Mouse (Mus musculus): ENCODE measurements around the gene Epb41.

Gene Epb41

DNA sequence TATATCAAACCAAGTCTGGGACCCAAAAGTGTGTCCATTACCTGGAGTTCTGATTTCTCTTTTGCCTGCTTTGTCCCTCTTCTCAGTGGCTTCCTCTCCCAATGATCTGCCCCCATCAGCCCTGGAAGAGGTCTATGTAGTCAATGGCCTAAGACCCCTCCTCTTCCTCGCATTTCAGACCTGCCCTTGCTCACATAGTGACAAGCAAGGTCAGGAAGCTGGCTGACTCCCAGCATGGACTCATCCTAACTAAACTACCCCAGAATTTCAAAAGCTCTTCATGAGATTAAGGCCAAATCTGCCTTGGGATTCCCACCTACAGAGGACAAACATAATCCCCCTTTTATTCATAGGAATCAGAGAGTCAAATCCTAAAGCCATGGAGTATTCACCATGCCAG, 675 bp upstream of the Epb41 start:
- in situ Hi-C loops (cut with MseI, MboI): loop anchor here in 1 of 2 experiments (5.0 kb wide), 1 partner anchor 33 kb away; no protein-coding TSS in a partner anchor

DNA sequence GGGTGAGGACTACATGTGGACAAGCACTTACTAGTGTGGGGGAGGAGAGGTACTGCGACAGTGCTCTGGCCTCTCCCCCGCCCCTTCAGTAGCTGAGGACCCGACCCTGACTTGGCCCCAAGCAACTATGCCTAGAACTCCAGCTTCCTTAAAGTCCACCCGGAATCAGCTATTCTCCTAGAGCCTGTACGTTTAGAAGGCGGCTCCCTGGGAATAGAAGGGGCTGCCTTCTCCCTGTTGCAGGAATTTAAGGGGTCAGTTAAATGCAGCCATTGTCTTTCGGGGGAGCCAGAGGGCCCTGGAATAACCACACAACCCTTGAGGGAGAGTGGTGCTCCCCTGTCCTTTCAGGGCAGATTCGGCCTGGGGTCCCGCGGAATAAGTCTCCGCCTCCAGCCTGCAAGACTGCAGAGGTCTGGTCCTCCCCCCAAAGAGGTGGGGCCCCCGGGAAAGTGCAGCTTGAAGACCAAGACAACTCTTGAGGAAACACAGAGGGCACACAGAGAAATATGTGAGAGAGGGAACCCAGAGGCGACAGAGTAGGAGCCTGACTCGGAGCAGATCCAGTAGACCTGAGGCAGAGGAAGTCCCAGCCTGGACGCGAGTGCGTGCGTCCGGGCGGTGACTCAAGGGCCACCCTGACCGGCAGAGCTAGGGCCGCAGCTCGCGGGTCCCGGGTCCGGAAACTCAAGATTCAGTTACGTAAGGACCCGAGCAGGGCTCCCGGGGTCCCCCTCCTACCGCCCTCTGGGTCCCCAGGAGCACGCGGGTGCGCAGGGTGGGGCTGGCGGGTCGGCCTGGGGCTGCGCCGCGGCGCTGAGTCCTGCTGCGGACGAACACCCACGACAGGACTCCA, 816 bp downstream of the Epb41 start, which contains the start of gene Gm10300:
Gm10300 (plus strand) TSS at position 621 of the 856 bp plus-strand sequence.
- in situ Hi-C loops (cut with MseI, MboI): no loop called here

DNA sequence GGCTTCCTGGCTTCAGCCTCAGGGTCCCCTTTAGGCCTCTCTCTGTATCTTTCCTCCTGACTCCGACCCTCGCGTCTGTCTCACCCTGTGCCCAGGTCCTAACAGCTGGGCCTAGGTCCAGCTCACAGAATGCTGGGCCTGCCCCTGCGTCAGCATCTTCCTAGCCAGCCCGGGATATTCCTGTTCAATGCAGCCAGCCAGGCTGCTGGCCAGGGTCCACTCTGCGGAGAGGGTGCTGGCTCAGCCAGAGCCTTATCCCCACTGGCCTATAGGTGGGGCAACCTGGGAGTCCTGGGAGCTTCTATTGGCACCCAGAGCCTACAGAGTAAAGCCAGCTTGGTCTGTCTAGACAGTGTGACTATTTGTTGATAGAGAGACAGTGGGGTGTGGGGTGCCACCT, 2.2 kb downstream of the Epb41 start:
- in situ Hi-C loops (cut with MseI, MboI): no loop called here

DNA sequence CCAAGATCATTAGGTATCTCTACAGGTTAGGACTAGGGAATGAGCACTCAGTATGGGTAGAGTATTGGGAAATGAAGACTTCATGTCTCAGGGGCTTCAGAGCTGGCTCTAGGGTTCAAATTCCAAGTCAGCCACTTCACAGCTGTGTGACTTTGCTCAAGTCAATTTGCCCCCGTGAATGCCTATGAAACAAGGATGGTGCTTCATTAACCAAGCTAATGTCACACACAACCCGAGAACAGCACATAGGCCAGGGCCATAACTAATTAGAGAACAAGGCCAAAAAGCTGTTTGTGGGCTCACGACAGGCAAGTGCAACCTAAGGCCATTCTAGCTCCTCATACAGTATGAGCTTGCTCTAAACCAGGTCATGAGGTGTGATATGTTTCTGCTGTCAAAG, 3.0 kb downstream of the Epb41 start:
- in situ Hi-C loops (cut with MseI, MboI): no loop called here

DNA sequence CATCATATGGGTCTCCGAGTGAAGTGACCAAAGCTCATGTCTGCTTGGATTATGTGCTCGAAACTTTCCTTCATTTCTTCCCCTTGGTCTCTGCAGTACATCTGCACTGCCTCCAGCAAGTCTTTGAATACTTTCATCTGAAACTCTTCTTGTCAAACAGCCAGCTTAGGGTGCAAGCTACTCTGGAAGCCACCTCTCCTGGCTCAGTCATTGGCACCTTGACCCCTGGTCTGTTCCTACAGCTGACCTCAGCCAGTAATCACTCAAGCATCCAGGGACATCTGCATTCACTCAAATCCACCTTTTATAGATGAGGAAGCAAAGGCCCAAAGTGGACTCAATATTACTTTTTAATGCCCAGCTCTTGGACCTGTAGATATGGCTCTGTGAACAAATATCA, 3.4 kb downstream of the Epb41 start:
- in situ Hi-C loops (cut with MseI, MboI): no loop called here

DNA sequence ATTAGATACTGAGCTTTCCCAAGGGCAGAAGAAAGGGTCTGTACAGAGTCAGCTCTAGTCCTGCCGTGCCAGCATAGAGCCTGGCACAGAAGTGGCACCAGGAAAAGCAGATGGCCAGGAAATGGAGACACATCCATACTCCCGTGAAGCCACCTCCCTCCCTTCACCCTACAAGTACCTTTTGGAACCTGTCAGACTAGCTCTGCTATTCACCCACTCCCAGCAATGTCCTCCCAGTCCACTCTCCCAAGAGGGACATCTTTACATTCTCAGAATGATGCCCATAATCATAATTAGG, 7.2 kb downstream of the Epb41 start:
- in situ Hi-C loops (cut with MseI, MboI): no loop called here

DNA sequence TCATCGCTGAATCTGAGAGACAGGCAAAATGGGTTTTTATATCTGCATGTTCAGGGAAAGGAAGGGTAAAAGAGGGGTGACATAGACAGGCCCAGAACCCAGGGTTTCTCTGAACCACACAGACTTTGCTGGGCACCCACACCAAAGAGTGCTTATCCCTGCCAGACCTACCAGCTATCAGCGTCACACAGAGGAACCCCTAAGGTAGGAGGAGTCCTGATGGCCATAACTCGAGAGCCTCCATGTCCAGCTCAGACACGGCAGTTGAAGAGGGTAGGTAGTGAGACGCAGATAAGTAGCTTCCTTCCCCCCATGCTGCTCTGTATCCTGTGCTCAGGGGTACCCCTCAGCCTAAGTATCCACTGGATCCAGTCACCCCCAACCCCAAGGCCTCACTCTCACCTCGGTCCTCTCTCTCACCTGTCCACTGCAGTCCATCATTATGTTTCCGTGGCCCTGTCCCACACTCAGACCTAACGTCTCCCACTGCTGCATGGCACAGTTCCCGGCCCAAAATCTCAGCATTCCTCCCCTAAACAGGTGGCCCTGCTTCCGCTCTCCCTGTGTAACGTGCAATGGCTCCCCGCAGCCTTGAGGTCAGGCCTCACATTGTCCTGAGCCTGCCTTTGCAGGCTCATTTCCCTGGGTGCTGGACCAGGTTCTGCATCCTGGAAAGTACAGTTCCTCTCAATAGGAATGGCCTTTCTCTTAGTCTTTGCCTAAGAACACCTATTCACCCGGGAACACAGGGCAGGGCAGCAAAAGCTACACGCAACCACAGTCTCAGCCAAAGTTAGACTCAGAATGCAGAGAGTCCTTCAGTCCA, 7.8 kb downstream of the Epb41 start:
- in situ Hi-C loops (cut with MseI, MboI): no loop called here

DNA sequence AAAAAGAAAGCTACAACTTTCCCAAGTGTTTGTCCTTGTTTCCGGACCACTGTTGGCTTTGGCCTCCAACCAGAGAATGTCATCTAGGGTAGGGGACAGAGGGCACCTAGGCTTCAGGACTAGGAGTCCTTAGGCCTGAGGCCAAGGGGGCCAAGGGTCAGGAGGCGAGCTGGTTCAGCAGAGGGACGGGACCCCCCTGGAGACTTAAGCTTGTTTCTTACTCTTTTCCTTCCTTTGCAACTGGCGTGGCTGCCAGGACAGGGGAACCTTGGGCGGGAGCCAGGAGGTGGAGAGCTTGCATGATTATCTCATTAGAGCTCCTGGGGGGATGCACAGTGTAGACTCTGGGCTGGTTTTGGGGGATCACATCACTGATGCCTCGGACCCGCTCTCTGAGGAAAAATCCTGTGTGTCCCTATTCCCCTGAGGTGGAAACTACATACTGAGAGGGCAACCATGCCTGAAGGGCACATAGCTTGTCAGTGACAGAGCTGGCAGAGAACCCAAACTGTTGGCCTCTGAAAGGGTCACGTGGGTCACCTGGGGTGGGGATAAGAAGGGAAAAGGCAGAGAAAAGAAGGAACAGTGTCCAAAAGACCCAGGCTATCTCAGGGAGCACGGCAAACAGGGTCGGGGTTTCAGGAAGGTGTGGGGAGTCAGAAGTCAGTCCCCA, 8.9 kb downstream of the Epb41 start:
- in situ Hi-C loops (cut with MseI, MboI): no loop called here

DNA sequence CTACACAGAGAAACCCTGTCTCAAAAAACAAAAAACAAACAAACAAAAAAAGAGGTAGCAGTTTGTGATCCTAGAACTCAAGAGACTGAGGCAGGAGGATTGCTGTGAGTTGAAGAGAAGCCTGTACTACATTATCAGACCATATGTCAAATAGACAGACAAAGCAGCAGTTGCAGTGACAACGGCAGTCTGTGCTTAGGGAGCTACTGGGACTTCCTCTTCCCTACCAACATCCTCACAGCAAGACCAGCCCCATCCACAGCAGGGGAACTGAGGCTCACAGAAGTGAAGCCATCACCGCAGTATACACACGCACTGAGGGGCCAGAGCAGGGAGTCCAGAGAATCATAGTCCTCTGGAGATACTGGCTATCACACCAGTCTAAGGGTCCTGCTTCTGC, 9.5 kb downstream of the Epb41 start:
- in situ Hi-C loops (cut with MseI, MboI): no loop called here

DNA sequence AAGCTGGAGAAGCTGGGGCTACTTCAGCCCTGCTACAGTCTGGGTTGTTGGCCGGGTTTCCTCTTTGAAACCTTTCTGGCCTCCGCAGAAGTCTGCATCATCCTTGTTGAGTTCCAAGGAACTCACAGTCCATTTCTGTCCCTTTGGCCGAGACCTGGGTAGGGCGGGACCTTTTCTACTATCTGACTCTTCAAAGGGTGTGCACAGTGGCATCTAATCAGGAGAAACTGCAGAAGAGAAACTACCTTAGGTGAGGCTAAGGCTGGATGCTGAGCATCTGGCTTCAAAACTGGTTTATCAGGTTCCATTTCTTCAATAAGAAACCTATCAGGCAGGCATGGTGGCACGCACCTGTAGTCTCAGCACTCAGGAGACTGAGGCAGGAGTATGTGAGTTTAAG, 10.6 kb downstream of the Epb41 start:
- in situ Hi-C loops (cut with MseI, MboI): no loop called here

DNA sequence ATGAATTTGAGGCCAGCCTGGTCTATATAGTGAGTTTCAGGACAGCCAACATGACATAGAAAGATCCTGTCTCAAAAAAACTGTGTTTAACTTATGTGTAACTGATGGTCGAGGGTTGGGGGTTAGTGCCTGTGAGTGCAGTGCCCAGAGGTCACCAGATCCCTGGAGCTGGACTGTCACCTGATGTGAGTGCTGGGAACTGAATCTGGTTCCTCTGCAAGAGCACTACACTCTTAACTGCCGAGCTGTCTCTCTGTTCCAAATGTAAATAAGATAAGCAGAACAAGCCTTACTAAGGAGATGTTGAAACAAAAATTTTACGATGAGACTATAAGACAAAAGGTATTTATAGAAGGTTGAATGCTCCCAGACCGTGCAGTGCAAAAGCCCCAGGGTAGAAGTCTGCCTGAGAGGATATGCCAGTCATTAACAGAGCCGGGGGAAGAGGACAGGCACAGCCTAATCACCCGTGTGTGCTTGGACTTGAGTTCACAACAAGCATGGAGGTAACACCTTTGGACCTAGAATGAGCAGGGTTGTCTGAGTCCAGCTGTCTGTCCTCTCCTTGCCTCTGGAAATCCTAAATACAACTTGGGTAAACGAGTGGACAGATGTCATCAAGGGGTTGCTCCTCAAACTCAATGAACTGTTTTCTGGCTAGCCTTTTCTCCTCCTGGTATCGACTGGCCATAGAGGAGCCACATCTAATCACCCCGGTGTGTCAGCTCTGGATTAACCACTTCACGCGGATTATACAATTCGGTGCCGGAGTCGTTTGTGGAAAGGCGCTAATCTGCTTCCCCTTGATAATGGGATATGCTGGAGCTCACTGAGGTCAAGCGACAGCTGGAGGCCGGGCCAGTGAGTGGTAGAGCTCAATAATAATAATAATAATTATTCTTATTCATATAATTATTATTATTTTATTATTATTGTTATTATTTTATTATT, 11.9 kb downstream of the Epb41 start:
- in situ Hi-C loops (cut with MseI, MboI): no loop called here

DNA sequence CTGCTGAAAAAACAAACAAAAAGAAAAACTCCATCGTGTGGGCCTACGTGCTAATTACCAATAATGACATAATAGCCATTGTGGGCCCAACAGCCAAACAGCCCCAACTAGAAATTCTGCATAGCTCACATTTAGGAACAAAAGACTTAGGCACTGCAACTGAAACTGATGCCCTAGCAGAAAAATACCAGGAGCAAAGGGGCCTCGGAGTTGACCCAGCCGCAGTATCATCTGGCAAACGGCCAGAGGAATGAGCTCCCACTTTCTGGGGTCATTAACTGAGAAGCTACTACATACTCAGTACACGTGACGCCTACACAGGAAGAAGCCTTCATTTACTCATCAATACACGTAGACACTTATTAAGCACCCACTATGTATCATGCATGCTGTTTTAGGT, 12.8 kb downstream of the Epb41 start:
- in situ Hi-C loops (cut with MseI, MboI): no loop called here

DNA sequence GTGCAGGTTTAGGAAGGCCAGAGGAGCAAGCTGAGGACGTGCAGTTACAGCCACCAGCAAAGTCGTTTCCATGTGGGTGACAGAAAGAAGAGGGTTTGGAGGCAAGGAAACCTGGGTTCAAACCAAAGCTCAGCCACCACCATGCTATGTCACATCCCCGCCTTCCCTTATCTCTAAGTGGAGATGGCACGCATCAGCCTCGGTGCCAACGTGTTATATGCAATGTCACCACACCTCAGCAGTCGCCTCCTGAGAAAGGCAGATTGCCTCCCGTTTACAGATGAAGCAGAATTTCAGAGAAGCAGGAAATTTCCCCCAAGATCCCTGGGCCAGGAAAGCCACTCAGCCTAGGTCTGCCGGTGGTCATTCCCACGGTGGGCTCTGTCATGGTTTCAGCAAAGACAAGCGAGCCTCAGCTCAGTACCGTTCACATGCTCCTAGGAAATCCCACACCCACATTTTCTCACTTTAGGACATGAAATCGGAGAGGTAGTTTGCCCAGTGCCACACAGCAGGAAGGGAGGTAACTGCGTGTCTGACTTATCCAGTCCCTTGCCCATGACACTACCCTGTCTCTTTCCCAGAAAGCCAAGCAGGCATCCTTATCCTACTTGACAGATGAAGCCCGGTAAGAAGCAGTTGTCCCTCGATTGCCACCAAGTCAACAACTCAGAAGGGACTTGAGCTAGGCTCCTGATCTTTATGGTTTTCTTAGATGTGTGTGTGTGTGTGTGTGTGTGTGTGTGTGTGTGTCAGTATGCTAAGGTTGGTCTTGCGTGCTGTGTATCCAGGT, 14.9 kb downstream of the Epb41 start:
- in situ Hi-C loops (cut with MseI, MboI): no loop called here

DNA sequence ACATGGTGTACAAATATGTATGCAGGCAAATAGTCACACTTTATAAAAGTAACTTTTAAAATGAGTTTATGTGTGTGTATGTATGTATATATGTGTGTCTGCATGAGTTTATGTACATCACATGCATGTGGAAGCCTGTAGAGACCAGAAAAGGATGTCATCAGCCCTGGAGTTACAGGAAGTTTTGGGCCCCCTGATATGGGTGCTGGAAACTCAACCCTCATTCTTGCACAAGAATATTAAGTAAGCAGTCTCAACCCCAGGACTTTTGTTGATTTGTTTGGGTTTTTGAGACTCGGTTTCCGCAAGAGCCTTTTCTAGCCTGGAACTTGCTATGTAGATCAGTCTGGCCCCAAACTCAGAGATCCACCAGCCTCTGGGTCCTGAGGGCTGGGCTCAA, 15.6 kb downstream of the Epb41 start:
- in situ Hi-C loops (cut with MseI, MboI): no loop called here

DNA sequence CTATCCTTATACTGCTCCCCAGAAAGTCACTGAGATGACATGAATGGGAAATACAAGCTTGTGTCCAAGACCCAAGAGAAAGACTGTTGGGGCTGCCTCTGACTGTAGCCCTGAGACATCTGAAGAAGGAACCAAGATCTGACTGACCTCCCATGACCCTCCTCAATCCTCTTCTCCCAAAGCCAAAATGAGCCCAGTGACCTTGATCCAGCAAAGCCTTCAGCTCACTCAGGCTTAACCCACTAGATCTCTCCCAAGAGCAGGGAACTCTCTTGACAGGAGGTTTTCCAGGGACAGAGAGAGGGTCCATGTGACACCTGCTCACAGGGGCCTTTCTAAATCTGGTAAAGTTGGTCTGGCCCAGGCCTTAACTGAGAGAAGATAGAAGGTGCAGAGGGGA, 17.8 kb downstream of the Epb41 start:
- in situ Hi-C loops (cut with MseI, MboI): no loop called here

DNA sequence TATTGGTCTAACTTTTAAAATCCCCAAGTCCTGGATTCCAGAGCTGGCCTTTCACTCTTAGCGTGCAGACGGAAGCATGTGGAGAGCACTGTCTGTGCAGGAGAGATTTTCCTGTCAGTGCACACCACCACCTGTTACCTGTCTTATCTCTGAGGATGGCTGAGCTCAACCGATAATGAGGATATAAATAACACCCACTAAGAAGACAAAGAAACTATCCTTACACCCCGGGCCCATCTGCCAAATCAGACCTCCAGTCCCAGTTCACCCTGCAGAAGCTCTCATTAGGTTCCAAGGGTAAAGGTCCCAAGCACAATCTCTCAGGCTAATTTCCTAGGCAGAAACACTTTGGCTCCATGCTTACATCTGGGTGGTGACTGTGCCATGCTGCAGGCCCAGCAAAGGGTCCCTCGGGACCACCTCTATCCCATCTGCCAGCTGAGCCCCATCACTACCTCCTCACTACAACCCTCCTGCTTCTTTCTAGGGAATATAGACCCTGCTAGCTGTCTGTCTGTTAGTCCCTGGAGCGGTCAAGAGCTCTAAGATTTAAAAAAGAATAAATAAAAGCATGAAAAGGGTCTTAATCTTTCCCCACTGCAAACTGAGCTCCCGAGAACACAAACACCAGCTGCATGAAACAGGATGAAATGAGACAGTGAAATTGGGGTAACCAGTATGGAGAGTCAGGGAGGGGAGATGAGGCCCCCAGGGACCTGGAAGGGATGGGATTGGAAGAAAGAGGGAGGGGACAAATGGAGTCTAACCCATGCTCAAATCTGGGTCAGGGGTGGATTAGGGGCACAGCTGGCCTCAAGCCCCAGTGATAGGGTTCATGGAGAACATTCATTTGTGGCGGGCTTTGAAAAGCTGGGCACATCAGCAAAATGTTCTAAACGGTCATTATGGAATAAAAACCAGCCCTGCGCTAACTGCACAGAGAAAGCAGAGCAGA, 23.5 kb downstream of the Epb41 start:
- in situ Hi-C loops (cut with MseI, MboI): no loop called here

DNA sequence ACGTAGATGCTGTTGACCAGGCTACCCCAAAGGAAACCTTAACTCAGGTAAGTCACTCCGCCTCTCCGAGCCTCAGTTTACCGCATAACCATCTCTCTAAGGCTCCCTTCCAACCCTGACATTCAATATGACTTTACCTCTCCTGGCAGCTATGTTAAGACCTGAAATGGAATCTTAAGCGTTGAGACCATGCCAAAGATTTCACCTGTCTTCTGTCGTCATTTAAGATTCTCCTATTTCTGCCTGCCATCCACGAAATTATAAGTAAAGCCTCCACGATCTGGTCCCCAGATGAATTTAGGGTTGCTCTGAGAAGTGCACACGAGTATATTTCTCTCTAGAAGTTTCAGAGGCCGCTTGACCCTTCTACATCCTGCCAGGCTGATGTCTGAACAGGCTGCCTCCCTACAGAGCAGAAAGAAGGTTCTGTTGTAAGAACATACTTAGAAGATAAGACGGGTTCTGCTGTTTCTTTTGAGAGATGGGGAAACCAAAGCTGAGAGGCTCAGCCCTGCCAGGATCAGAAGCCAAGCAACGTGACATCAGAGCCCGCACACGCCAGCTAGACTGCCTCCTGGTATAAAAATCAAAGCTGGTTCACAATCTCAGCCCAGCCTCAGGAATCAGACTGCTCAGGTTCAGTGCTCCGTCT, 25.4 kb downstream of the Epb41 start:
- in situ Hi-C loops (cut with MseI, MboI): no loop called here

DNA sequence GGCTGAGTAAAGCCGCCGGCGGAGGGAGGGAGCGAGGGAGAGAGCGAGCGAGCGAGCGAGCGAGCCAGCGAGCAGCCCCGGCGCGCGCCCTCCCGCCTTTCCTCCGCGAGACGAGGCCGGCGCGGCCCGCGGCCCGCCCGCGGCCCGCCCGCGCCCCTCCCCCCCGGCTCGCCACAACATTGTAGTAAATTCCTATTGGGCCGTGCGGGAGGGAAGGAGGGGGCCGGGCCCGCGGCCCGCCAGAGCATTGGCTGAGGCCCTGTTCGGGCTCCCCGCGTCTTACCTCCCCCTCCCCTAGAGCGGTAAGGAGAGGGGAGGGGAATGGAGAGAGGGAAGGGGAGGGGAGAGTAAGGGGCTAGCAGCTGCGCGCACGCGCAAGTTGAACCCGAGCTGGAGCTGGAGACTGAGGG, 26.1 kb downstream of the Epb41 start:
- in situ Hi-C loops (cut with MseI, MboI): no loop called here

Data from mouse trophoblast stem cell (cell line).